Mouse (Mus musculus): ENCODE data around the gene Hint1. TPM values are rescaled to one million over a fixed set of nuclear protein-coding genes. Genes with fewer than 3 reads are reported as not detected.

Hint1 gene
- total and polyA plus RNA-seq, 3 experiments: 854 to 1,228 (median 1,034) TPM

DNA sequence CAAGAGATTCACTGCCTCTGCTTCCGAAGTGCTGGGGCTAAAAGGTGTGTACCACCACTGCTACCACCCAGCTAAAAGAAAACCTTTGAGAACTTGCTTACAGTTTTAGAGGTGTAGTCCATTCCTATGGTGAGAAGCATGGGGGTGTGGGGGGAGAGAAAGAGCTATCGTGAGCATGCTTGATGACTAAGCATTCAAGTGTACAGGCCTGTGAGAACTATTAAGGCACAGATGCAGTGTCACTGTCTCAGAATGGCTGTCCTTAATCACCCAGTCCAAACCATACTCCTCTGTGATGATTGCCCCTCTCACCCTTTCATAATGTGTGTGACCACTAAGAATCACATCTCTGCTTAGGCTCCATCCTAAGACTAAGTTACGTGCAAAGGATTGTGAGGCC lies 3.1 kb downstream of the Hint1 start:
- no peaks in the 10 kb centered on the region for H3K27me3 ChIP-seq (replicated peaks)
- dilution Hi-C loops (cut with MboI; ENCODE audit: extremely low pct_ligation_motif_present, extremely low pct_unique_long_range_greater_than_20kb, low sequenced_read_pairs) (no loop called here), in situ Hi-C loops (cut with MboI; ENCODE audit: low pct_ligation_motif_present, low pct_unique_long_range_greater_than_20kb, low sequenced_read_pairs) (loop anchor here (10.0 kb wide), 2 partner anchors 345 to 555 kb away; partner anchors contain the start of gene Rapgef6)
- no peak overlapping the region for H3K4me3 ChIP-seq (replicated peaks in 1 of 3; ENCODE audit: low read depth in 2 of 3, low read length in 2 of 3, poor library complexity in 1 of 3)
- no peak for DNase-seq (ENCODE audit: extremely low read depth)
- peaks cover 33% of the 10 kb centered on the region for H3K79me2 ChIP-seq (replicated peaks; ENCODE audit: control insufficient read depth, extremely low read depth, insufficient read depth, poor library complexity, severe bottlenecking)
- peaks cover 44 to 63% of the 10 kb centered on the region in 2 experiments for H3K36me3 ChIP-seq (replicated peaks in 1 of 2; ENCODE audit: control insufficient read depth in 1 of 2, insufficient read depth in 1 of 2, low read length in 1 of 2)
- H3K4me1 ChIP-seq (ENCODE audit: control insufficient read depth in 1 of 2, insufficient read depth in 2 of 2): peaks cover 7 to 30% of the 10 kb centered on the region in 2 experiments
- H3K9ac ChIP-seq (ENCODE audit: insufficient read depth, low read depth): no peak overlapping the region
- no peak overlapping the region; the same call in 1 of the 2 replicates for H3K27ac ChIP-seq (ENCODE audit: insufficient read depth, low read depth)
- 0 out of 2 replicates have a peak, but pooled peaks have one; percentile 34 for TF ChIP-seq POLR2AphosphoS2 (IDR thresholded peaks at IDR 0.05; ENCODE audit: low read depth, low read length)
- 0 out of 2 replicates have a peak, but pooled peaks have one; percentile 19 for TF ChIP-seq POLR2A (IDR thresholded peaks at IDR 0.05; ENCODE audit: low read depth, low read length)
- TF ChIP-seq USF1 (IDR thresholded peaks at IDR 0.05; ENCODE audit: low read depth, low read length): no peak
- TF ChIP-seq E2F4 (IDR thresholded peaks at IDR 0.05; ENCODE audit: insufficient replicate concordance, low read depth, low read length): no peak
- no peak for TF ChIP-seq UBTF (IDR thresholded peaks at IDR 0.05; ENCODE audit: low read depth, low read length)
- H3K9me3 ChIP-seq (replicated peaks; ENCODE audit: low read length): peaks cover 6% of the 10 kb centered on the region
- no peak overlapping the region for H3K4me2 ChIP-seq (ENCODE audit: insufficient read depth, low read depth, poor library complexity, severe bottlenecking)

DNA sequence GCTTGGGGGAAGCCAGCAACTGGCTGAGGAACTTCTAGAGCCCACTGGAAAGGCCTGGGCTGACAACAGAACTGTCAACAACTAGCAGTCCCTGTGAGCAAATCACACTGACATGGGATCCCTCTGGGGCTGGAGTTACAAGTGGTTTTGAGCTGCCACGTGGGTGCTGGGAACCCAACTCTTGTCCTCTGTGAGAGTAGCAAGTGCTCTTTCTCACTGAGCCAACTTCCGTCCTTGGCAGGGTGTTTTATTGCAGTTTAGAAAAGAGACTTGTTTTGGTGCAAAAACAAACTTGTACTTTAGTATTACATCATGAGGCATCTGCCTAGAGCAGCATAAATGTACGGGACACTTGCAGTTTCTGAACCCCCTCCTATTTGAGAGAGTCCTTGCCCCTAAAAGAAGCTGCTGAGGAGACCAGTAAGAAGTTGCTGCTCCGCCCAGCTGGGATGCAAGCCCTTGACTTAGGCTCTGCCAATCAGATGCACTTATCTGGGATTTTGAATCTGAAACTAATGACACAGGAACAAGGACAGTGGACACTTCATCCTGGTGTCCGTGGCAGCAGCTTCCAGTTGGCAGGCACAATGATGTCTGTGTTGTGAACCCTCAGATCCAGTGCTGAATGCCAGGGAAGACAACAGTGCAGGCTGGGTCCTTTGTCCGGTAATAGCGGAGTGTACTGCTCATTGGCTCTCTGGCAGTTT lies 5.8 kb downstream of the Hint1 start:
- in situ Hi-C loops (cut with MboI; ENCODE audit: low pct_ligation_motif_present, low pct_unique_long_range_greater_than_20kb, low sequenced_read_pairs) (no loop called here), dilution Hi-C loops (cut with MboI; ENCODE audit: extremely low pct_ligation_motif_present, extremely low pct_unique_long_range_greater_than_20kb, low sequenced_read_pairs) (no loop called here)
- TF ChIP-seq MXI1 (IDR thresholded peaks at IDR 0.05; ENCODE audit: low read depth, low read length) (no peak), NRF1 (IDR thresholded peaks at IDR 0.05; ENCODE audit: low read depth, low read length) (no peak), IRF4 (IDR thresholded peaks at IDR 0.05; ENCODE audit: low read depth, low read length) (no peak), ZKSCAN1 (IDR thresholded peaks at IDR 0.05; ENCODE audit: borderline replicate concordance, low read depth, low read length) (no peak), RCOR1 (conservative IDR thresholded peaks at IDR 0.05; ENCODE audit: low read depth, low read length) (no peak), ETS1 (conservative IDR thresholded peaks at IDR 0.05; ENCODE audit: low read depth, low read length) (no peak), USF2 (conservative IDR thresholded peaks at IDR 0.05; ENCODE audit: low read depth, low read length) (no peak), HCFC1 (IDR thresholded peaks at IDR 0.05; ENCODE audit: low read depth, low read length) (no peak), MYC (IDR thresholded peaks at IDR 0.05; ENCODE audit: low read depth, low read length) (no peak), SMC3 (IDR thresholded peaks at IDR 0.05; ENCODE audit: low read depth, low read length) (no peak), MEF2A (IDR thresholded peaks at IDR 0.05; ENCODE audit: borderline replicate concordance, low read depth, low read length) (no peak), ELF1 (IDR thresholded peaks at IDR 0.05; ENCODE audit: low read depth, low read length) (no peak), GABPA (IDR thresholded peaks at IDR 0.05; ENCODE audit: insufficient replicate concordance, low read depth, low read length) (no peak), MAX (IDR thresholded peaks at IDR 0.05; ENCODE audit: low read length) (no peak)
- Histone ChIP-seq H3K27me3 (replicated peaks) (no peaks in the 10 kb centered on the region), H3K9ac (ENCODE audit: insufficient read depth, low read depth) (no peak overlapping the region), H3K4me2 (ENCODE audit: insufficient read depth, low read depth, poor library complexity, severe bottlenecking) (no peak overlapping the region), H3K4me3 (replicated peaks in 1 of 3; ENCODE audit: low read depth in 2 of 3, low read length in 2 of 3, poor library complexity in 1 of 3) (no peak overlapping the region), H3K79me2 (replicated peaks; ENCODE audit: control insufficient read depth, extremely low read depth, insufficient read depth, poor library complexity, severe bottlenecking) (peaks cover 26% of the 10 kb centered on the region), H3K9me3 (replicated peaks; ENCODE audit: low read length) (peaks cover 6% of the 10 kb centered on the region), H3K4me1 (ENCODE audit: control insufficient read depth in 1 of 2, insufficient read depth in 2 of 2) (peaks cover 7 to 20% of the 10 kb centered on the region in 2 experiments), H3K36me3 (replicated peaks in 1 of 2; ENCODE audit: control insufficient read depth in 1 of 2, insufficient read depth in 1 of 2, low read length in 1 of 2) (peaks cover 44 to 71% of the 10 kb centered on the region in 2 experiments), H3K27ac (ENCODE audit: insufficient read depth, low read depth) (no peak overlapping the region)
- DNase-seq (ENCODE audit: extremely low read depth): no peak

Data from CH12.LX (cell line).